Mouse (Mus musculus) small intestine, adult 2 months (tissue): ENCODE data around the gene Peli2.

Source experiments
- CTCF ChIP-seq: fragments of 200-500 bp; IDR thresholded peaks from 2 replicates; pipeline ENCODE4 v1.5.1; 2012; ENCODE audit warnings: low read depth, mild to moderate bottlenecking, control low read depth, inconsistent platforms, low read length, moderate library complexity, mixed read lengths; ENCODE audit not compliant: insufficient replicate concordance, insufficient read length; ENCODE audit errors: extremely low read depth
- POLR2A ChIP-seq: fragments of 200-500 bp; IDR thresholded peaks from 2 replicates; pipeline ENCODE4 v1.6.1; 2012; ENCODE audit warnings: low read depth, mild to moderate bottlenecking, control low read depth, inconsistent platforms, low read length, moderate library complexity

DNA sequence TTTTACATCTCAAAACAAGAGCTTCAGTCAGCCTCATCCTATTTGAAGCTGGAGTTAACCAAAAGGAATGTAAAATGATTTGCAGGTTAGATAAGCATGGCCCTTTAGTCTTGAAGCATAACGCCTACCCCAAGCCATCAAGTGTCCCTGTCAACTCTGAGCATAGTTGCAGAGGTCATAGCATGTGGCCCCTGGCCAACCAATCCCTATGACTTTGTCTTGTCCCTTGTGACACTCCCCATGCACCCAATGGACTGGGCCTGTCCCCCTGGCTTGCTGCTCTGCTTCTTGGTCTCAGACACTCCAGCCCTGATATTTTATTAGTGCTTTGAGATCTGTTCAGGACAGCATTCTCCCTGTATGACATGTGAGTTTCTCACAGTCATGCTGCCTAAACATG, 30.3 kb downstream of the Peli2 start:
- TF ChIP-seq CTCF = no peak
- no peak for TF ChIP-seq POLR2A
